Mouse (Mus musculus) left cerebral cortex, postnatal 14 days (tissue): ENCODE measurements at regions not wholly inside any gene's neighbourhood (a gene's known extent, or its start where the extent isn't known, plus 50 kb on each side); places are given as distances from the start of the nearest gene placed in this dataset.

Experiments used
- microRNA-seq, 2 experiments: library from miRNA; unstranded; fragments of <30 nt; microRNA quantifications; one replicate each; pipeline ENCODE4 v1.2.0; 2022

Small RNAs in the stretch of these regions (microRNA-seq; reads per million reads assigned to microRNA genes)
- gene Mir710, result 0 reads per million in 2 experiments
